Mouse (Mus musculus) neural tube, embryonic 14.5 days (tissue): Measurements from ENCODE around the gene Gm28051. TPM values are rescaled to one million over a fixed set of nuclear protein-coding genes. Genes with fewer than 3 reads are reported as not detected.

Experiments used
- ATAC-seq: fragments of 200-750 bp; cut with Nextera tagmentation; 2 replicates; pipeline ENCODE4 v1.8.0; 2017; ENCODE audit warnings: low read depth, mild to moderate bottlenecking, moderate TSS enrichment, moderate library complexity
- H3K27ac ChIP-seq: fragments of 300-500 bp; sonication (generic); 2 replicates; pipeline ENCODE4 v1.5.1; 2014; ENCODE audit warnings: low read depth, mild to moderate bottlenecking, control low read depth, low read length, moderate library complexity, mixed read lengths
- H3K27me3 ChIP-seq: fragments of 300-500 bp; sonication (generic); 2 replicates; pipeline ENCODE4 v1.6.1; 2014; ENCODE audit warnings: low read length; ENCODE audit not compliant: control insufficient read depth, insufficient read depth
- H3K36me3 ChIP-seq: fragments of 300-500 bp; sonication (generic); 2 replicates; pipeline ENCODE4 v1.6.1; 2014; ENCODE audit warnings: low read length, mixed read lengths; ENCODE audit not compliant: control insufficient read depth, insufficient read depth
- H3K4me1 ChIP-seq: fragments of 300-500 bp; sonication (generic); 2 replicates; pipeline ENCODE4 v1.6.1; 2014; ENCODE audit warnings: low read length; ENCODE audit not compliant: control insufficient read depth, insufficient read depth
- H3K4me2 ChIP-seq: fragments of 300-500 bp; sonication (generic); 2 replicates; pipeline ENCODE4 v1.6.1; 2014; ENCODE audit warnings: mild to moderate bottlenecking, low read depth, low read length, control low read depth
- H3K4me3 ChIP-seq: fragments of 300-500 bp; sonication (generic); 2 replicates; pipeline ENCODE4 v1.5.1; 2014; ENCODE audit warnings: low read depth, low read length, control low read depth, mixed read lengths
- H3K9ac ChIP-seq: fragments of 300-500 bp; sonication (generic); replicated peaks from 2 replicates; pipeline ENCODE4 v1.6.1; 2014; ENCODE audit warnings: low read depth, mild to moderate bottlenecking, control low read depth, low read length, mixed read lengths
- H3K9me3 ChIP-seq: fragments of 300-500 bp; sonication (generic); 2 replicates; pipeline ENCODE4 v1.6.1; 2016; ENCODE audit warnings: low read length; ENCODE audit not compliant: control insufficient read depth
- WGBS: fragments of 180-500 bp; shearing (Covaris S2); extraction: QIAGEN DNeasy Blood & Tissue Kit; methylation state at CpG from one replicate; pipeline ENCODE4 v1.1.7; 2014; 5-methylcytosine and 5-hydroxymethylcytosine counted together
- polyA plus RNA-seq: library from polyadenylated mRNA; unstranded; fragments of >200 nt; fragmentation: Nextera tagmentation; extraction: Ambion mirVana; gene quantifications from 2 replicates; pipeline ENCODE4 v1.2.1, GENCODE M21; 2014

Gene Gm28051
- polyA plus RNA-seq, 1 experiment from 2014 or later, result not detected

DNA sequence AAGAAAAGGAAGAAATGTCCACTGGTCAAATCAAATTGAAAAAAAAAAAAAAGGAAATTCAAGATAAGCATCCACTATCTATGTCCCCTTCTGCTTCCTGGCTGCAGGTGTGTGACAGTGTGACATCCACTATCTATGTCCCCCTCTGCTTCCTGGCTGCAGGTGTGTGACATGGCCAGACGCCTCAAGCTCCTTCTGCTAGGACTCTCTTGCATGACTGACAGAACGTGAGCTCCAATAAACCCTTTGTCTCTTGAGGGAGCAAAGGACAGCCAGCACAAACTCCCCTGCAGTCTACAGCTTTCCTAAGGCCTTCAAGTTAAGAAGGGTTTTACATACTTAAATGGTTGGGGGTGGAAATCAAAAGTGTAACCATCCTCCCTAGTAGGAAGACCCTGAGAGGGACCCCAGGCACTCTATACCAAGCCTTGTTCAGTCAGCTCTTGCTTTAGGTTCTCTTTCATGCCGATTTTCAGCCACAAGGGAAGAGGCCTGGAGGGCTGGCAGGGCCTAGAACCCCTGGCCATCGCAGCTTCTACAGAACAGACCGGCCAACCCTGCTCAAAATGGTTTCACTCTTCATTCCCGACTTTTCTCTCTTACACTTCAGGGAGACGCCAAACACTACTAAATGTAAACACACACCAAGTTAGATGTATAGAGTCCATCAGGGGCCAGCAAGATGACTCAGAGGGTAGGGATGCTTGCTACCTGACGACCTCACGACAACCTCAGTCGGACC is 42.7 kb downstream of the Gm28051 start:
- 85% methylated on average over 10 of the region's 10 CpGs for WGBS
- Histone ChIP-seq H3K9me3 (no peaks in the 10 kb centered on the region), H3K36me3 (no peaks in the 10 kb centered on the region), H3K4me3 (no peak overlapping the region), H3K27me3 (no peaks in the 10 kb centered on the region), H3K4me1 (no peaks in the 10 kb centered on the region), H3K9ac (no peak overlapping the region), H3K27ac (no peak overlapping the region), H3K4me2 (no peak overlapping the region)
- no peak for ATAC-seq

DNA sequence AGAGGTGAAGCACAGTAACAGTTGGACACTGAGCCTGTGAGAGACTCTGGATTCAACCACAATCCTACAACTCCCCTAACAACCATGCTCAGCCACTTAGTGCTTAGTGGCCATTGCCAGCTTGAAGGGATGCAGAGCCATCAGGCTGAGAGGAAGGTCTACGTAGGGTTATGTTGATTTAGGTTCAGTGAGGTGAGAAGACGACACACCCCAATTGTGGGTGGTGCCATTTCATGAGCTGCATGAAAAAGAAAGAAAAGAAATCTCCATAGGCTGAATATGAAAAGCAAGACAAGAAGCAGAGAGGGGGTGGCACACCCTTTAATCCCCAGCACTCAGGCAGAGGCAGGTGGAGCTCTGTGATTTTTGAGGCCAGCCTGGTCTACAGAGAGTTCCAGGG is 43.4 kb downstream of the Gm28051 start:
- Histone ChIP-seq H3K9ac (no peak overlapping the region), H3K4me2 (no peak overlapping the region), H3K36me3 (no peaks in the 10 kb centered on the region), H3K4me3 (no peak overlapping the region), H3K27me3 (no peaks in the 10 kb centered on the region), H3K27ac (no peak overlapping the region), H3K9me3 (no peaks in the 10 kb centered on the region), H3K4me1 (no peaks in the 10 kb centered on the region)
- whole genome bisulfite sequencing, result 73% methylated on average over 2 of the region's 2 CpGs
- ATAC-seq, result no peak

DNA sequence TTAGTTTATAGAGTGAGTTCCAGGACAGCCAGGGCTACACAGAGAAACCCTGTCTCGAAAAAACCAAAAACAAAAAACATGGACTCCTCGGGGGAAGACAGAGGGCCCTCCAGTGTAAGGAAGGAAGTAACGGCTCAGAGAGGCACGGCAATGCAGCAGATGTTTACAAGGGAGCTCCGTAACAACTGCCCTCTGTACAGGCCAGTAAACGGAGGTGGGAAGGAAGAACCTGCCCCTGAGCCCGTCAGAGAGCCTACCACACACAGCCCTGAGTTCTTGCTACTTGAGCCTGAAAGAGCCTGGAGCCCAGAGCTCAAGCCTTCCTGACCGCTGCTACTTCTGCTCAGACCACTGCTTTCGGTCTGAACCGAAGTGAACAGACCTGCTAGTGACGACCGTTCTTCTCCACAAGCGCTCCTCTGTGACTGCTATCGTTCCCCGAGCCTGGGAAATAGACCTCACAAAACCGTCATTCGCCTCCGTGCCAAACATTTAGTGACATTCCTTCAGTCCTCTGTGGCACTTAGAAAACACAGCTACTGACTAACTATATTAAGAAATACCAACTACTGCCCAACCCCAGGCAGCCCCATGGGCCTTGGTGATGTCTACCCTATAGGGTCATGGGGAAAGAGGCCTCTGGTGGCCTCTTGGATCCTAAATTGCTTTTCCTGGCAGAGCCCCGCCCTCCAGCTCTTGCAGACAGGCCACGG is 44.3 kb downstream of the Gm28051 start:
- no peaks in the 10 kb centered on the region for H3K27me3 ChIP-seq
- no peak overlapping the region for H3K9ac ChIP-seq
- WGBS, result 69% methylated on average over 20 of the region's 20 CpGs
- H3K4me1 ChIP-seq, result no peaks in the 10 kb centered on the region
- ATAC-seq, result no peak
- no peaks in the 10 kb centered on the region for H3K36me3 ChIP-seq
- H3K9me3 ChIP-seq, result no peaks in the 10 kb centered on the region
- H3K4me2 ChIP-seq, result no peak overlapping the region
- H3K4me3 ChIP-seq, result no peak overlapping the region
- no peak overlapping the region for H3K27ac ChIP-seq

DNA sequence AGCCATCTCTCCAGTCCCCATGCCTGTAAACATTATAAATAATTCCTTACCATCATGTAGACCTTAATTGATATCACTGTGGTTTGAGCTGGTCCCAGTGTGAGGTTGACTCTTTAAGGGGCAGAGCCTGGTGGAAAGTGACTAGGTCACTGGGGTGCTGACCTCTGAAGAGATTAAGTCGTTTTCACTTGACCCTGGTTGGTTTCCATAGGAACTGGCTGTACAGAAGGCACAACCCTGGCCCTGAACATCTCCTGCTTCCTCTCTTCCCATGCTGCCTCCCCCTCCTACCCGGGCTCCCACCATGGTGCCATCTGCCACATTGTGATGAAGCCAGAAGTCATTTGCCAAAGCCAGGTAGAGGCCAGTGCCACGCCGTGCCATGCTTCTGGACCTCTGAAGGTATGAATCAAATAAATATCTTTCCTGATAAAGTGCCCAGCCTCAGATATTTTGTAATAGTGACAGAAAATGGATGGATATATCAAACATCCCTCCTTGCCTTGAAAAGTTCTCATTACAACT is 46.7 kb downstream of the Gm28051 start:
- H3K9me3 ChIP-seq, result no peaks in the 10 kb centered on the region
- H3K4me2 ChIP-seq, result no peak overlapping the region
- H3K4me3 ChIP-seq, result no peak overlapping the region
- no peak overlapping the region for H3K27ac ChIP-seq
- no peaks in the 10 kb centered on the region for H3K36me3 ChIP-seq
- 56% methylated on average over 4 of the region's 4 CpGs for WGBS
- no peaks in the 10 kb centered on the region for H3K27me3 ChIP-seq
- H3K4me1 ChIP-seq, result no peaks in the 10 kb centered on the region
- ATAC-seq, result no peak
- H3K9ac ChIP-seq, result no peak overlapping the region

DNA sequence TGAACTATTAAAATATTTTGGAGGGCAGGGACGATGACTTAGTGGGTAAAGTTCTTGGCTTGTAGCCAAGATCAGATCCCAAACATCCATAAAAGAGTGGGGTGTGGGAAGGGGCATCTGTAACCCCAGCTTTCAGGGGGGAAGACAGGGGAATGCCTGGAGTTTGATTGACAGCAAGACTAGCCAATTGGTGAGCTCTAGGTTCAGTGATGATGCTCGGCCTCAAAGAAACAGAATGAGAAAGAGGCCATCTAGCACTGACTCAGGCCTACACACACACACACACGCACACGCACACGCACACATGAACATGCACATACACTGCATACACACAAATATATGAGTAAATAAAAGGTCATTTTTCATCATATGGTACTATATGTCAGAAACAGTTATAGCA is 47.7 kb downstream of the Gm28051 start:
- H3K36me3 ChIP-seq, result no peaks in the 10 kb centered on the region

DNA sequence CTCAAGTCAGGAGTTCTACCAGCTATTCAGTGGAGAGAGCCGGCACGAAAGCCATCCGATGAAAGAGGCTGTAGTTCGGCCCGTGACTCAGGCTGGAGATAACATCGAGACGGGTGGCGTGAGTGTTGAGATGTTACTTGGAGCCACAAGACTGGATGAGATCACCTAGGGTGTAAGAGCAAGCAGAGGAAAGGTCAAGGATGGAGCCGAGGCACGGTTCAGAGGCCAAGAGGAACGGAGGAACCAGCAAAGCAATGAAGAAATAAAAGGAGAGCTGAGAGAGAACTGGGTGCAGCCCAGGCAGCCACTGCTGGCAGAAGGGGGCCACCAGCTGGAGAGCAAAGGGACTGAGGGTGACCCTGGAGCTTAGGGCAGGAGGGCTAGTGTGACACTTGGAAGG is 49.3 kb downstream of the Gm28051 start:
- Histone ChIP-seq H3K4me1 (peaks cover 11% of the 10 kb centered on the region), H3K27me3 (no peaks in the 10 kb centered on the region), H3K4me2 (no peak overlapping the region), H3K27ac (no peak overlapping the region), H3K9me3 (no peaks in the 10 kb centered on the region), H3K36me3 (no peaks in the 10 kb centered on the region), H3K4me3 (no peak overlapping the region), H3K9ac (no peak overlapping the region)
- ATAC-seq, result no peak
- WGBS, result 74% methylated on average over 11 of the region's 11 CpGs

More for the DNA sequence above, 47.7 kb downstream of the Gm28051 start:
- no peak for ATAC-seq
- Histone ChIP-seq H3K4me2 (no peak overlapping the region), H3K4me1 (no peaks in the 10 kb centered on the region), H3K4me3 (no peak overlapping the region), H3K9me3 (no peaks in the 10 kb centered on the region), H3K27ac (no peak overlapping the region), H3K27me3 (no peaks in the 10 kb centered on the region), H3K9ac (no peak overlapping the region)
- 89% methylated on average over 5 of the region's 5 CpGs for WGBS

DNA sequence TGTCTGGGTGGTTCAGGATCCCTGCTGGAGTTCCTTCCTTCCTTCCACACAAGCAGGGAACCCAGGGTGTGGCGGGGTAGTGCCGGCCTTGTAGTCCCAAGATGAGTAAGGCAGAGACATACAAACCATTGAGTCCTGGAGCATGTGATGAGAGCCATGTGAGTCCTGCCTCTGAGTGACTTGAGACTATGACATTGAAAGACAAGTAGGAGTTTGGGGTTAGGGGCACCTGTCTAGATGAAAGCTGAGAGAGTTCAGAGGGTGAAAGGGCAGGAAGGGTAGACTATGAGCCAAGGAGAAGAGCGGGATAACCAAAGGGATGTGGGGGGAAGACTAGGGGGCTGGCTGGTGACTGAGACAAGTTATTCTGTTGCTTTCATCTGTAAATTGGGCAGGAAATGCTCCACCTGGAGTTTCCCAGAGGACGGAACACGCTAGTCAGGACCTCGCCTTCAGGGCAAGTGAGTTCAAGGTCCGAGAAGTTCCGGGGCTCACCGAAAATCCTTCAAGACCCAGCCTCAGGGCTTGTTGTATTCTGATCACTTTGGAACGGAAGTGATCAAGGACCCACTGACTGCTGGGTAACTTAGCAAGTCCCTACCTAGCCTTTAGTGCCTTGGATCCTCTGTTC is 50.6 kb downstream of the Gm28051 start:
- H3K9ac ChIP-seq, result no peak overlapping the region
- no peaks in the 10 kb centered on the region for H3K9me3 ChIP-seq
- no peak for ATAC-seq
- WGBS, result 96% methylated on average over 10 of the region's 10 CpGs
- no peaks in the 10 kb centered on the region for H3K27me3 ChIP-seq
- H3K4me3 ChIP-seq, result no peak overlapping the region
- H3K4me2 ChIP-seq, result no peak overlapping the region
- H3K4me1 ChIP-seq, result peaks cover 18% of the 10 kb centered on the region
- no peaks in the 10 kb centered on the region for H3K36me3 ChIP-seq
- no peak overlapping the region for H3K27ac ChIP-seq

DNA sequence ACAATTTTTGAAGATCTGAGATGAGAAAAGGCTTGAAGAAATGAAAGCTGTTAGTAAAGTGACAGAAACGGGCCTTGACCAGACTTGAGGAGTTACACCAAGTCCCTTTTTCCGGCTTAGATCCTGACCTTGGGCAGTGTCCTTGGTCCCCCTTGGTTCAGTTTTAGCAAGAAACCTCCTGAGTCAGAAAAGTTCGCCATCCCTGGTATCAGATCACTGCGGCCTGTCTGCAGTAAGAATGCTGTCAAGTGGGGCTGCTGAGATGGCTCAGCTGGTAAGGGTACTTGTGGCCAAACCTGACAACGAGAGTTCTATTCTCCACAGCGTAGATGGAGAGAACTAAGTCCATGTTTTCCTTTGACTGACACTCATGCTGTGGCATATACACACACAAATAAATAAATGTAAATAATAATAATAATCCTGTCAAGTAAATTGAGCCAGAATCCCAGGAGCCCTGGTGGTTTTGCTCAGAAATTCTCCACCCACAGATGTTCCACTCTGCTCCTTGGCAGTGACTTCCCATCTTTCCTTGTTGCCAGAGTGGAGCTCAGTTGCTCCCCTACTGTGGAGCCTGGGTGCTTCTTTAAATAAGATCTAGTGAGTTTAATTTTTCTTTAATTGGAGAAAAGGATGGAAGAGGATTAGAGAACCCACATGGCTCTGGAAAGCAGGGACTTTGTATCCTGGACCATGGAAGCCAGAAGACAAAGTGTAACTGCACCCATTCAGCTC is 51.5 kb downstream of the Gm28051 start:
- Histone ChIP-seq H3K9ac (peak overlapping the region; percentile 78; the same call in 1 of the 2 replicates), H3K9me3 (no peaks in the 10 kb centered on the region), H3K36me3 (no peaks in the 10 kb centered on the region), H3K4me2 (peak overlapping the region; percentile 71), H3K27ac (no peak overlapping the region), H3K4me1 (peaks cover 18% of the 10 kb centered on the region), H3K27me3 (no peaks in the 10 kb centered on the region), H3K4me3 (peak overlapping the region; percentile 58)
- no peak for ATAC-seq
- WGBS, result 71% methylated on average over 6 of the region's 6 CpGs
